10 mouse cellular contexts compared by ENCODE assay signal in genomic region chr11:117397755-117398154, GRCm38 (mm10).
DNase-seq lines count a peak whose midpoint lies in the region; ATAC-seq and TF ChIP-seq lines count a peak whose summit lies in the region.
"Had no signal": no experiment of that assay in that cellular context is flagged by ENCODE, and none has a peak within 500 bp of the region (broad histone marks: within the 10 kb centered on the region; RNA-seq: fewer than 3 reads in every experiment).

No protein-coding gene starts in this region.

- ATAC-seq in intestine, embryonic 14.5 days (replicated peaks; ENCODE audit: low FRiP score, low TSS enrichment, low read depth), result peak; percentile 19; the same call in 1 of the 2 replicates
- no peak for ATAC-seq in stomach, postnatal 0 days (ENCODE audit: low FRiP score, low TSS enrichment)

- intact Hi-C loops in left cerebral cortex, adult 2 months (cut with DNase I), result no loop called here

- no peak for TF ChIP-seq POLR2A in brain, embryonic 14.5 days (IDR thresholded peaks at IDR 0.05; ENCODE audit: borderline replicate concordance, extremely low read depth, insufficient read depth, insufficient read length, poor library complexity, severe bottlenecking)

- peaks cover 21% of the 10 kb centered on the region for H3K27me3 ChIP-seq in intestine, embryonic 14.5 days (replicated peaks; ENCODE audit: control insufficient read depth, insufficient read depth, low read length)
- H3K27me3 ChIP-seq in stomach, postnatal 0 days (ENCODE audit: control insufficient read depth, insufficient read depth, low read length), result peaks cover 6% of the 10 kb centered on the region; the same call in 1 of the 2 replicates

- no peak overlapping the region for H3K4me3 ChIP-seq in left cerebral cortex, adult 2 months
- no peak overlapping the region for H3K4me3 ChIP-seq in intestine, embryonic 14.5 days (ENCODE audit: low read depth, low read length)
- no peak overlapping the region for H3K4me3 ChIP-seq in stomach, postnatal 0 days (ENCODE audit: low read depth, low read length)
- H3K4me3 ChIP-seq: limb, embryonic 12.5 days; neural tube, embryonic 12.5 days had no signal

- peaks cover 10% of the 10 kb centered on the region; the same call in 1 of the 2 replicates for H3K4me1 ChIP-seq in intestine, embryonic 14.5 days (replicated peaks; ENCODE audit: control insufficient read depth, insufficient read depth, low read length)
- H3K4me1 ChIP-seq in stomach, postnatal 0 days (replicated peaks; ENCODE audit: control insufficient read depth, insufficient read depth), result no peaks in the 10 kb centered on the region; the same call in 1 of the 2 replicates

- H3K36me3 ChIP-seq in intestine, embryonic 14.5 days (ENCODE audit: control insufficient read depth, insufficient read depth, low read length), result no peaks in the 10 kb centered on the region
- no peaks in the 10 kb centered on the region for H3K36me3 ChIP-seq in stomach, postnatal 0 days (ENCODE audit: control insufficient read depth, insufficient read depth, low read length)
- H3K36me3 ChIP-seq: limb, embryonic 12.5 days; neural tube, embryonic 12.5 days had no signal

- 23% methylated on average over 4 of the region's 4 CpGs for WGBS in intestine, embryonic 14.5 days
- 19% methylated on average over 4 of the region's 4 CpGs for WGBS in stomach, postnatal 0 days

- H3K27ac ChIP-seq in left cerebral cortex, adult 2 months, result no peak overlapping the region
- H3K27ac ChIP-seq in intestine, embryonic 14.5 days (ENCODE audit: low read depth), result no peak overlapping the region
- no peak overlapping the region for H3K27ac ChIP-seq in stomach, postnatal 0 days (replicated peaks)
- H3K27ac ChIP-seq: limb, embryonic 12.5 days; neural tube, embryonic 12.5 days had no signal

- no peak for DNase-seq in left cerebral cortex, adult 2 months (ENCODE audit: extremely low spot score in 1 of 2, low spot score in 2 of 2)
- no peak for DNase-seq in left cerebral cortex, adult 11 months (ENCODE audit: low spot score)
- DNase-seq in brain, embryonic 14.5 days (ENCODE audit: low read depth), result peak; percentile 77
- DNase-seq in intestine, embryonic 14.5 days (ENCODE audit: low spot score), result no peak
- no peak for DNase-seq in stomach, postnatal 0 days (ENCODE audit: low spot score)
- no peak for DNase-seq in ovary, postnatal 14 days (ENCODE audit: low spot score)
- DNase-seq in gastrocnemius, adult 8-10 months (ENCODE audit: low spot score in 2 of 2), result no peak
- DNase-seq in frontal cortex, adult 2 months (ENCODE audit: extremely low spot score in 1 of 2, low spot score in 1 of 2), result no peak

- H3K4me2 ChIP-seq in intestine, embryonic 14.5 days (ENCODE audit: low read length), result no peak overlapping the region
- H3K4me2 ChIP-seq in stomach, postnatal 0 days (replicated peaks; ENCODE audit: low read depth), result no peak overlapping the region
- H3K4me2 ChIP-seq: limb, embryonic 12.5 days; neural tube, embryonic 12.5 days had no signal

- TF ChIP-seq CTCF in left cerebral cortex, adult 2 months (IDR thresholded peaks at IDR 0.05), result peak; percentile 15
- peak; percentile 26; the same call in 1 of the 2 replicates for TF ChIP-seq CTCF in brain, embryonic 14.5 days (IDR thresholded peaks at IDR 0.05; ENCODE audit: borderline replicate concordance, extremely low read depth, insufficient read depth, insufficient read length)
- peak; percentile 72 for TF ChIP-seq CTCF in stomach, postnatal 0 days (IDR thresholded peaks at IDR 0.05; ENCODE audit: low read depth)

- H3K9ac ChIP-seq in intestine, embryonic 14.5 days (ENCODE audit: low read length), result no peak overlapping the region
- no peak overlapping the region for H3K9ac ChIP-seq in stomach, postnatal 0 days (ENCODE audit: low read length)
- H3K9ac ChIP-seq: limb, embryonic 12.5 days; neural tube, embryonic 12.5 days had no signal

- H3K9me3 ChIP-seq in intestine, embryonic 14.5 days (ENCODE audit: control insufficient read depth, low read length), result no peaks in the 10 kb centered on the region
- no peaks in the 10 kb centered on the region for H3K9me3 ChIP-seq in stomach, postnatal 0 days (ENCODE audit: control insufficient read depth, low read length)

- no peak for TF ChIP-seq EP300 in stomach, postnatal 0 days (optimal IDR thresholded peaks at IDR 0.05)

Comparison
In these comparisons a context has a peak if more than half of its experiments do, and no peak if none do; other contexts are left out.
1. CTCF ChIP-seq: peak in every context shown above with its lines; median percentile 72 in stomach, postnatal 0 days; 26 in brain, embryonic 14.5 days; 15 in left cerebral cortex, adult 2 months.